Mouse (Mus musculus) lung, adult 2 months (tissue): ENCODE measurements around the gene Ica1l.

Source experiments
- CTCF ChIP-seq: fragments of 200-500 bp; IDR thresholded peaks from 2 replicates; pipeline ENCODE4 v1.5.1; 2011; ENCODE audit warnings: mild to moderate bottlenecking, low read length, control low read depth; ENCODE audit not compliant: insufficient read depth
- POLR2A ChIP-seq: fragments of 200-500 bp; IDR thresholded peaks from 2 replicates; pipeline ENCODE4 v1.6.1; 2011; ENCODE audit warnings: low read depth, mild to moderate bottlenecking, control low read depth, low read length, borderline replicate concordance; ENCODE audit errors: extremely low read depth

- TF ChIP-seq CTCF: no peak; the same call in 1 of the 2 replicates
- no peak for TF ChIP-seq POLR2A
Measured at GRCm38 (mm10) chr1:60054659-60055058, 11.7 kb upstream of the Ica1l start.
